Mouse (Mus musculus) E14TG2a.4 (cell line): Measurements from ENCODE around the gene Twsg1.

Source experiments
- CTCF ChIP-seq: conservative IDR thresholded peaks from 2 replicates; pipeline ENCODE4 v1.5.1; 2014; ENCODE audit warnings: low read length
- NANOG ChIP-seq: IDR thresholded peaks from 2 replicates; pipeline ENCODE4 v1.6.1; 2014; ENCODE audit warnings: borderline replicate concordance, low read length, mixed read lengths
- POU5F1 ChIP-seq: IDR thresholded peaks from 2 replicates; pipeline ENCODE4 v1.6.1; 2014; ENCODE audit warnings: low read length, borderline replicate concordance

- TF ChIP-seq CTCF = no peak
- no peak for TF ChIP-seq POU5F1
- TF ChIP-seq NANOG = no peak
These were observed 20.1 kb downstream of the Twsg1 start for GRCm38 (mm10) chr17:65930960-65931359.
